Mouse (Mus musculus) embryonic fibroblast, embryonic 13.5 days (primary cell): ENCODE data around the gene Lyrm9. TPM values are rescaled to one million over a fixed set of nuclear protein-coding genes. Genes with fewer than 3 reads are reported as not detected.

Experiments
- H3K27ac ChIP-seq: 2 replicates; pipeline ENCODE4 v1.5.1; 2012; ENCODE audit warnings: low read length, control low read depth, inconsistent platforms; ENCODE audit not compliant: insufficient read depth
- H3K4me1 ChIP-seq: 2 replicates; pipeline ENCODE4 v1.6.1; 2011; ENCODE audit warnings: low read length; ENCODE audit not compliant: control insufficient read depth, insufficient read depth
- H3K4me3 ChIP-seq: 2 replicates; pipeline ENCODE4 v1.5.1; 2011; ENCODE audit warnings: mild to moderate bottlenecking, control low read depth, low read length; ENCODE audit not compliant: insufficient read depth
- CTCF ChIP-seq: IDR thresholded peaks from 2 replicates; pipeline ENCODE4 v1.5.1; 2011; ENCODE audit warnings: mild to moderate bottlenecking, control low read depth, low read length, moderate library complexity, borderline replicate concordance; ENCODE audit not compliant: insufficient read depth
- POLR2A ChIP-seq: IDR thresholded peaks from 2 replicates; pipeline ENCODE4 v1.6.1; 2011; ENCODE audit warnings: low read depth, mild to moderate bottlenecking, control low read depth, low read length, moderate library complexity
- polyA plus RNA-seq: library from polyadenylated mRNA; stranded (reverse); fragments of >200 nt; gene quantifications from 2 replicates; pipeline ENCODE4 v1.2.4, GENCODE M21; 2011; ENCODE audit warnings: low read depth; ENCODE audit not compliant: missing spikeins, insufficient read length

Gene Lyrm9
- 3.8 and 5.4 TPM in 2 replicates for polyA plus RNA-seq

- H3K27ac ChIP-seq: no peak within 1 kb of the TSS
- TF ChIP-seq CTCF (peak; percentile 74), POLR2A (peak; percentile 38; the same call in 1 of the 2 replicates)
These were observed at the start of gene Lyrm9 for GRCm38 (mm10) chr11:78826442-78827013. Gene Lyrm9, plus strand, starts transcription at chr11:78826584.

GRCm38 (mm10) chr11:78777851-78778680 lies 48.3 kb upstream of the Lyrm9 start:
- H3K4me3 ChIP-seq: no peak overlapping the region
- TF ChIP-seq CTCF (no peak), POLR2A (no peak)
- H3K27ac ChIP-seq: no peak overlapping the region
- no peaks in the 10 kb centered on the region for H3K4me1 ChIP-seq

More at GRCm38 (mm10) chr11:78826442-78827013, at the start of gene Lyrm9:
- Histone ChIP-seq H3K4me3 (peak within 1 kb of the TSS; percentile 61), H3K4me1 (peaks cover 3% of the 10 kb centered on the region; the same call in 1 of the 2 replicates)

- TF ChIP-seq POLR2A (no peak), CTCF (no peak)
- H3K27ac ChIP-seq: no peak overlapping the region
- H3K4me1 ChIP-seq: no peaks in the 10 kb centered on the region
- H3K4me3 ChIP-seq: no peak overlapping the region
These were observed 46.4 kb upstream of the Lyrm9 start for GRCm38 (mm10) chr11:78780002-78780401.

GRCm38 (mm10) chr11:78780571-78780970 lies 45.8 kb upstream of the Lyrm9 start:
- Histone ChIP-seq H3K4me1 (no peaks in the 10 kb centered on the region), H3K27ac (no peak overlapping the region), H3K4me3 (no peak overlapping the region)
- TF ChIP-seq CTCF (no peak), POLR2A (no peak)

- no peak overlapping the region for H3K4me3 ChIP-seq
- H3K27ac ChIP-seq: no peak overlapping the region
- TF ChIP-seq CTCF (no peak), POLR2A (no peak)
- H3K4me1 ChIP-seq: no peaks in the 10 kb centered on the region
These were observed 44.1 kb upstream of the Lyrm9 start for GRCm38 (mm10) chr11:78782326-78782725.

- TF ChIP-seq CTCF (no peak), POLR2A (no peak)
- Histone ChIP-seq H3K27ac (no peak overlapping the region), H3K4me1 (no peaks in the 10 kb centered on the region), H3K4me3 (no peak overlapping the region)
These were observed 43.5 kb upstream of the Lyrm9 start for GRCm38 (mm10) chr11:78782791-78783347.

- H3K27ac ChIP-seq: no peak overlapping the region
- TF ChIP-seq POLR2A (no peak), CTCF (no peak)
- no peaks in the 10 kb centered on the region for H3K4me1 ChIP-seq
- H3K4me3 ChIP-seq: no peak overlapping the region
These were observed 40.4 kb upstream of the Lyrm9 start for GRCm38 (mm10) chr11:78786013-78786431.

GRCm38 (mm10) chr11:78789370-78790060 lies 36.9 kb upstream of the Lyrm9 start:
- H3K27ac ChIP-seq: no peak overlapping the region
- H3K4me3 ChIP-seq: no peak overlapping the region
- H3K4me1 ChIP-seq: no peaks in the 10 kb centered on the region
- no peak for TF ChIP-seq POLR2A
- TF ChIP-seq CTCF: no peak

GRCm38 (mm10) chr11:78791582-78791981 lies 34.8 kb upstream of the Lyrm9 start:
- no peak for TF ChIP-seq POLR2A
- no peak for TF ChIP-seq CTCF
- H3K4me1 ChIP-seq: no peaks in the 10 kb centered on the region
- H3K27ac ChIP-seq: no peak overlapping the region
- H3K4me3 ChIP-seq: no peak overlapping the region
